Mouse (Mus musculus) midbrain, embryonic 12.5 days (tissue): Measurements from ENCODE around the gene Pex10. TPM values are rescaled to one million over a fixed set of nuclear protein-coding genes. Genes with fewer than 3 reads are reported as not detected.

Experiments
- ATAC-seq: fragments of 200-750 bp; cut with Nextera tagmentation; 2 replicates; pipeline ENCODE4 v1.8.0; 2017; ENCODE audit warnings: low read depth, moderate TSS enrichment, moderate library complexity; ENCODE audit not compliant: low FRiP score
- H3K27ac ChIP-seq: fragments of 300-500 bp; sonication (generic); replicated peaks from 2 replicates; pipeline ENCODE4 v1.5.1; 2016; ENCODE audit warnings: mild to moderate bottlenecking
- H3K27me3 ChIP-seq: fragments of 300-500 bp; sonication (generic); 2 replicates; pipeline ENCODE4 v1.6.1; 2016; ENCODE audit warnings: mild to moderate bottlenecking
- H3K36me3 ChIP-seq: fragments of 300-500 bp; sonication (generic); 2 replicates; pipeline ENCODE4 v1.6.1; 2016
- H3K4me1 ChIP-seq: fragments of 300-500 bp; sonication (generic); 2 replicates; pipeline ENCODE4 v1.6.1; 2016
- H3K4me2 ChIP-seq: fragments of 300-500 bp; sonication (generic); replicated peaks from 2 replicates; pipeline ENCODE4 v1.6.1; 2016; ENCODE audit warnings: mild to moderate bottlenecking, moderate library complexity
- H3K4me3 ChIP-seq: fragments of 300-500 bp; sonication (generic); 2 replicates; pipeline ENCODE4 v1.5.1; 2016; ENCODE audit warnings: mild to moderate bottlenecking
- H3K9ac ChIP-seq: fragments of 300-500 bp; sonication (generic); replicated peaks from 2 replicates; pipeline ENCODE4 v1.6.1; 2016; ENCODE audit warnings: mild to moderate bottlenecking, moderate library complexity
- H3K9me3 ChIP-seq: fragments of 300-500 bp; sonication (generic); 2 replicates; pipeline ENCODE4 v1.6.1; 2016; ENCODE audit warnings: mild to moderate bottlenecking
- WGBS: fragments of 180-500 bp; shearing (Covaris S2); methylation state at CpG from one replicate; pipeline ENCODE4 v1.1.7; 2016; 5-methylcytosine and 5-hydroxymethylcytosine counted together
- polyA plus RNA-seq: library from polyadenylated mRNA; unstranded; fragments of >200 nt; fragmentation: Nextera tagmentation; extraction: Ambion mirVana; gene quantifications from 2 replicates; pipeline ENCODE4 v1.2.1, GENCODE M21; 2016

Gene Pex10
- polyA plus RNA-seq: 16.0 and 19.2 TPM in 2 replicates

- peak within 1 kb of the TSS; percentile 73 for H3K9ac ChIP-seq
- peak within 1 kb of the TSS; percentile 57 for H3K4me3 ChIP-seq
- peak within 1 kb of the TSS; percentile 69 for H3K4me2 ChIP-seq
- no peaks in the 10 kb centered on the region for H3K27me3 ChIP-seq
- H3K9me3 ChIP-seq: no peaks in the 10 kb centered on the region
- H3K27ac ChIP-seq: peak within 1 kb of the TSS; percentile 77
- H3K36me3 ChIP-seq: peaks cover 37% of the 10 kb centered on the region
- 1% methylated on average over 48 of the region's 48 CpGs for WGBS
- peaks cover 17% of the 10 kb centered on the region for H3K4me1 ChIP-seq
- peak; percentile 90 for ATAC-seq
These were observed at the start of gene Pex10 for GRCm38 (mm10) chr4:155066834-155067522. Gene Pex10 (plus strand): TSS chr4:155067016.

GRCm38 (mm10) chr4:155017253-155017878, 49.5 kb upstream of the Pex10 start:
- WGBS: 75% methylated on average over 11 of the region's 11 CpGs
- Histone ChIP-seq H3K36me3 (no peaks in the 10 kb centered on the region), H3K4me2 (no peak overlapping the region), H3K27ac (no peak overlapping the region), H3K27me3 (peaks cover 52% of the 10 kb centered on the region), H3K4me3 (no peak overlapping the region), H3K4me1 (peaks cover 58% of the 10 kb centered on the region), H3K9me3 (no peaks in the 10 kb centered on the region), H3K9ac (no peak overlapping the region)
- no peak for ATAC-seq

- Histone ChIP-seq H3K9me3 (no peaks in the 10 kb centered on the region), H3K9ac (no peak overlapping the region), H3K4me2 (no peak overlapping the region), H3K27me3 (peaks cover 52% of the 10 kb centered on the region), H3K4me1 (peaks cover 52% of the 10 kb centered on the region), H3K36me3 (no peaks in the 10 kb centered on the region), H3K27ac (no peak overlapping the region), H3K4me3 (no peak overlapping the region)
- no peak for ATAC-seq
- WGBS: 77% methylated on average over 8 of the region's 8 CpGs
These were observed 48.8 kb upstream of the Pex10 start for GRCm38 (mm10) chr4:155018066-155018465.

- 5% methylated on average over 15 of the region's 15 CpGs for WGBS
- Histone ChIP-seq H3K27ac (0 out of 2 replicates have a peak overlapping the region, but pooled peaks have one; percentile 25), H3K36me3 (no peaks in the 10 kb centered on the region), H3K4me2 (peak overlapping the region; percentile 42), H3K9me3 (no peaks in the 10 kb centered on the region), H3K4me1 (peaks cover 52% of the 10 kb centered on the region), H3K4me3 (peak overlapping the region; percentile 23; the same call in 1 of the 2 replicates), H3K9ac (no peak overlapping the region), H3K27me3 (peaks cover 47% of the 10 kb centered on the region)
- peak; percentile 25; the same call in 1 of the 2 replicates for ATAC-seq
These were observed 48.0 kb upstream of the Pex10 start for GRCm38 (mm10) chr4:155018601-155019335.

- Histone ChIP-seq H3K4me1 (peaks cover 50% of the 10 kb centered on the region), H3K4me3 (peak overlapping the region; percentile 23; the same call in 1 of the 2 replicates), H3K4me2 (peak overlapping the region; percentile 42), H3K27ac (0 out of 2 replicates have a peak overlapping the region, but pooled peaks have one; percentile 25), H3K9me3 (no peaks in the 10 kb centered on the region), H3K9ac (no peak overlapping the region), H3K36me3 (no peaks in the 10 kb centered on the region), H3K27me3 (peaks cover 41% of the 10 kb centered on the region)
- WGBS: 1% methylated on average over 10 of the region's 10 CpGs
- peak; percentile 61; the same call in 1 of the 2 replicates for ATAC-seq
These were observed 47.4 kb upstream of the Pex10 start for GRCm38 (mm10) chr4:155019336-155019847.

GRCm38 (mm10) chr4:155020141-155020540, 46.7 kb upstream of the Pex10 start:
- peaks cover 51% of the 10 kb centered on the region for H3K4me1 ChIP-seq
- WGBS: 65% methylated on average over 1 of the region's 1 CpGs

GRCm38 (mm10) chr4:155020813-155021212, 46.0 kb upstream of the Pex10 start:
- H3K9ac ChIP-seq: no peak overlapping the region
- ATAC-seq: no peak
- no peaks in the 10 kb centered on the region for H3K36me3 ChIP-seq
- peaks cover 56% of the 10 kb centered on the region for H3K4me1 ChIP-seq
- H3K4me3 ChIP-seq: no peak overlapping the region
- WGBS: 66% methylated on average over 9 of the region's 9 CpGs
- H3K4me2 ChIP-seq: no peak overlapping the region
- H3K27me3 ChIP-seq: peaks cover 31% of the 10 kb centered on the region
- H3K9me3 ChIP-seq: no peaks in the 10 kb centered on the region
- no peak overlapping the region for H3K27ac ChIP-seq

More at GRCm38 (mm10) chr4:155020141-155020540, 46.7 kb upstream of the Pex10 start:
- Histone ChIP-seq H3K9me3 (no peaks in the 10 kb centered on the region), H3K27ac (no peak overlapping the region), H3K27me3 (peaks cover 35% of the 10 kb centered on the region), H3K4me2 (no peak overlapping the region), H3K9ac (no peak overlapping the region), H3K4me3 (no peak overlapping the region), H3K36me3 (no peaks in the 10 kb centered on the region)
- no peak for ATAC-seq

- Histone ChIP-seq H3K4me3 (no peak overlapping the region), H3K4me1 (peaks cover 51% of the 10 kb centered on the region), H3K27ac (no peak overlapping the region), H3K27me3 (peaks cover 20% of the 10 kb centered on the region), H3K9ac (no peak overlapping the region), H3K9me3 (no peaks in the 10 kb centered on the region), H3K36me3 (no peaks in the 10 kb centered on the region), H3K4me2 (no peak overlapping the region)
- no peak for ATAC-seq
- WGBS: 82% methylated on average over 7 of the region's 7 CpGs
These were observed 44.5 kb upstream of the Pex10 start for GRCm38 (mm10) chr4:155022228-155022855.

- H3K9me3 ChIP-seq: no peaks in the 10 kb centered on the region
- H3K36me3 ChIP-seq: no peaks in the 10 kb centered on the region
- H3K4me1 ChIP-seq: peaks cover 42% of the 10 kb centered on the region
- H3K27me3 ChIP-seq: peaks cover 13% of the 10 kb centered on the region; the same call in 1 of the 2 replicates
- peak; percentile 25 for ATAC-seq
- peak overlapping the region; percentile 64 for H3K27ac ChIP-seq
- H3K9ac ChIP-seq: no peak overlapping the region
- H3K4me2 ChIP-seq: no peak overlapping the region
- 80% methylated on average over 11 of the region's 11 CpGs for WGBS
- H3K4me3 ChIP-seq: no peak overlapping the region
These were observed 42.4 kb upstream of the Pex10 start for GRCm38 (mm10) chr4:155024170-155025010.

GRCm38 (mm10) chr4:155033115-155033514, 33.7 kb upstream of the Pex10 start:
- no peak overlapping the region for H3K4me2 ChIP-seq
- H3K9me3 ChIP-seq: no peaks in the 10 kb centered on the region
- no peak overlapping the region for H3K9ac ChIP-seq
- H3K27ac ChIP-seq: no peak overlapping the region
- H3K27me3 ChIP-seq: peaks cover 63% of the 10 kb centered on the region
- WGBS: 35% methylated on average over 6 of the region's 6 CpGs
- no peaks in the 10 kb centered on the region for H3K36me3 ChIP-seq
- H3K4me3 ChIP-seq: no peak overlapping the region
- no peak for ATAC-seq
- H3K4me1 ChIP-seq: peaks cover 33% of the 10 kb centered on the region

- Histone ChIP-seq H3K27me3 (peaks cover 60% of the 10 kb centered on the region), H3K36me3 (no peaks in the 10 kb centered on the region), H3K9me3 (no peaks in the 10 kb centered on the region), H3K4me2 (no peak overlapping the region), H3K4me1 (peaks cover 30% of the 10 kb centered on the region), H3K27ac (no peak overlapping the region), H3K4me3 (no peak overlapping the region), H3K9ac (0 out of 2 replicates have a peak overlapping the region, but pooled peaks have one; percentile 4)
- WGBS: 27% methylated on average over 7 of the region's 7 CpGs
- ATAC-seq: no peak
These were observed 32.6 kb upstream of the Pex10 start for GRCm38 (mm10) chr4:155034202-155034601.
